Mouse (Mus musculus) E14TG2a.4 (cell line): ENCODE results near the gene Tenm2.

Experiments used
- CTCF ChIP-seq: conservative IDR thresholded peaks from 2 replicates; pipeline ENCODE4 v1.5.1; 2014; ENCODE audit warnings: low read length
- NANOG ChIP-seq: IDR thresholded peaks from 2 replicates; pipeline ENCODE4 v1.6.1; 2014; ENCODE audit warnings: borderline replicate concordance, low read length, mixed read lengths
- POU5F1 ChIP-seq: IDR thresholded peaks from 2 replicates; pipeline ENCODE4 v1.6.1; 2014; ENCODE audit warnings: low read length, borderline replicate concordance

- TF ChIP-seq CTCF (no peak), NANOG (no peak), POU5F1 (no peak)
Measured at GRCm38 (mm10) chr11:36902302-36902701, 333.5 kb downstream of the Tenm2 start.
